Mouse (Mus musculus) olfactory bulb, adult 2 months (tissue): ENCODE results near the gene Foxred2. TPM values are rescaled to one million over a fixed set of nuclear protein-coding genes. Genes with fewer than 3 reads are reported as not detected.
A peak's percentile ranks its signal among the peaks of the same experiment; 100 is the strongest.

Experiments used
- H3K27ac ChIP-seq: fragments of 200-500 bp; 2 replicates; pipeline ENCODE4 v1.5.1; 2012; ENCODE audit warnings: low read depth, low read length; ENCODE audit not compliant: insufficient read depth
- H3K4me1 ChIP-seq: fragments of 200-500 bp; 2 replicates; pipeline ENCODE4 v1.6.1; 2012; ENCODE audit warnings: low read length; ENCODE audit not compliant: control insufficient read depth, insufficient read depth
- H3K4me3 ChIP-seq: fragments of 200-500 bp; 2 replicates; pipeline ENCODE4 v1.5.1; 2012; ENCODE audit warnings: mild to moderate bottlenecking, low read depth, low read length, moderate library complexity; ENCODE audit not compliant: insufficient read depth
- CTCF ChIP-seq: fragments of 200-500 bp; IDR thresholded peaks from 2 replicates; pipeline ENCODE4 v1.5.1; 2012; ENCODE audit warnings: low read depth, mild to moderate bottlenecking, low read length, moderate library complexity; ENCODE audit not compliant: insufficient read depth
- POLR2A ChIP-seq: fragments of 200-500 bp; IDR thresholded peaks from 2 replicates; pipeline ENCODE4 v1.6.1; 2012; ENCODE audit warnings: mild to moderate bottlenecking, low read depth, low read length, moderate library complexity; ENCODE audit not compliant: insufficient read depth
- WGBS: fragments of 180-500 bp; shearing (Covaris S2); methylation state at CpG from one replicate; pipeline ENCODE4 v1.1.7; 2018; 5-methylcytosine and 5-hydroxymethylcytosine counted together
- polyA plus RNA-seq: library from polyadenylated mRNA; stranded (reverse); fragments of >200 nt; gene quantifications from 2 replicates; pipeline ENCODE4 v1.2.4, GENCODE M21; 2012; ENCODE audit warnings: low replicate concordance; ENCODE audit not compliant: missing spikeins, insufficient read depth, insufficient read length

Foxred2 gene
- polyA plus RNA-seq, 1 experiment = not detected

- H3K4me3 ChIP-seq = no peak overlapping the region
- 76% methylated on average over 6 of the region's 6 CpGs for WGBS
- H3K4me1 ChIP-seq = peaks cover 6% of the 10 kb centered on the region
- H3K27ac ChIP-seq = no peak overlapping the region
- no peak for TF ChIP-seq POLR2A
- TF ChIP-seq CTCF = no peak
Observed at GRCm38 (mm10) chr15:77974165-77974841, 17.8 kb upstream of the Foxred2 start.

- Histone ChIP-seq H3K4me1 (peaks cover 11% of the 10 kb centered on the region), H3K4me3 (peak within 1 kb of the TSS; percentile 82), H3K27ac (peak within 1 kb of the TSS; percentile 99)
- no peak for TF ChIP-seq CTCF
- TF ChIP-seq POLR2A = peak; percentile 67
- WGBS = under 1% methylated on average over 72 of the region's 72 CpGs
Observed at GRCm38 (mm10) chr15:77970470-77971292, 14.2 kb upstream of the Foxred2 start, which contains the start of gene Eif3d. Eif3d (minus strand) TSS chr15:77970813.

- peak overlapping the region; percentile 82 for H3K4me3 ChIP-seq
- TF ChIP-seq CTCF (no peak), POLR2A (no peak)
- WGBS = 2% methylated on average over 15 of the region's 15 CpGs
- H3K4me1 ChIP-seq = peaks cover 11% of the 10 kb centered on the region
- 0 out of 2 replicates have a peak overlapping the region, but pooled peaks have one; percentile 5 for H3K27ac ChIP-seq
Observed at GRCm38 (mm10) chr15:77969940-77970469, 13.5 kb upstream of the Foxred2 start.

- WGBS = 75% methylated on average over 9 of the region's 9 CpGs
- TF ChIP-seq CTCF (no peak), POLR2A (no peak)
Observed at GRCm38 (mm10) chr15:77965117-77965528, 8.6 kb upstream of the Foxred2 start.

GRCm38 (mm10) chr15:77962447-77962846, 5.9 kb upstream of the Foxred2 start:
- H3K4me1 ChIP-seq = no peaks in the 10 kb centered on the region
- TF ChIP-seq CTCF (no peak), POLR2A (no peak)
- WGBS = 96% methylated on average over 5 of the region's 5 CpGs
- no peak overlapping the region for H3K4me3 ChIP-seq
- no peak overlapping the region for H3K27ac ChIP-seq

More at GRCm38 (mm10) chr15:77965117-77965528, 8.6 kb upstream of the Foxred2 start:
- H3K27ac ChIP-seq = no peak overlapping the region
- H3K4me3 ChIP-seq = no peak overlapping the region
- H3K4me1 ChIP-seq = peaks cover 11% of the 10 kb centered on the region

GRCm38 (mm10) chr15:77960693-77961092, 4.2 kb upstream of the Foxred2 start:
- H3K4me1 ChIP-seq = peaks cover 3% of the 10 kb centered on the region
- 89% methylated on average over 6 of the region's 6 CpGs for WGBS

GRCm38 (mm10) chr15:77958071-77958470, 1.5 kb upstream of the Foxred2 start:
- no peak overlapping the region for H3K4me3 ChIP-seq
- H3K27ac ChIP-seq = no peak overlapping the region
- 57% methylated on average over 3 of the region's 3 CpGs for WGBS
- TF ChIP-seq CTCF (no peak), POLR2A (no peak)
- peaks cover 8% of the 10 kb centered on the region for H3K4me1 ChIP-seq

More at GRCm38 (mm10) chr15:77960693-77961092, 4.2 kb upstream of the Foxred2 start:
- TF ChIP-seq POLR2A = no peak
- no peak for TF ChIP-seq CTCF
- no peak overlapping the region for H3K27ac ChIP-seq
- H3K4me3 ChIP-seq = no peak overlapping the region

- TF ChIP-seq CTCF (no peak), POLR2A (no peak)
- H3K4me1 ChIP-seq = peaks cover 8% of the 10 kb centered on the region
- 48% methylated on average over 5 of the region's 5 CpGs for WGBS
- H3K27ac ChIP-seq = no peak overlapping the region
- H3K4me3 ChIP-seq = no peak overlapping the region
Observed at GRCm38 (mm10) chr15:77957625-77958024, 1.1 kb upstream of the Foxred2 start.
